Mouse (Mus musculus) B cell, adult (primary cell): Measurements from ENCODE around the gene Pfn3. TPM values are rescaled to one million over a fixed set of nuclear protein-coding genes. Genes with fewer than 3 reads are reported as not detected.

Experiments used
- total RNA-seq: library from RNA; stranded (reverse); gene quantifications from 4 replicates; pipeline ENCODE4 v1.2.4, GENCODE M21; 2023; ENCODE audit not compliant: inconsistent age

Pfn3 gene
- not detected in 4 replicates for total RNA-seq

DNA sequence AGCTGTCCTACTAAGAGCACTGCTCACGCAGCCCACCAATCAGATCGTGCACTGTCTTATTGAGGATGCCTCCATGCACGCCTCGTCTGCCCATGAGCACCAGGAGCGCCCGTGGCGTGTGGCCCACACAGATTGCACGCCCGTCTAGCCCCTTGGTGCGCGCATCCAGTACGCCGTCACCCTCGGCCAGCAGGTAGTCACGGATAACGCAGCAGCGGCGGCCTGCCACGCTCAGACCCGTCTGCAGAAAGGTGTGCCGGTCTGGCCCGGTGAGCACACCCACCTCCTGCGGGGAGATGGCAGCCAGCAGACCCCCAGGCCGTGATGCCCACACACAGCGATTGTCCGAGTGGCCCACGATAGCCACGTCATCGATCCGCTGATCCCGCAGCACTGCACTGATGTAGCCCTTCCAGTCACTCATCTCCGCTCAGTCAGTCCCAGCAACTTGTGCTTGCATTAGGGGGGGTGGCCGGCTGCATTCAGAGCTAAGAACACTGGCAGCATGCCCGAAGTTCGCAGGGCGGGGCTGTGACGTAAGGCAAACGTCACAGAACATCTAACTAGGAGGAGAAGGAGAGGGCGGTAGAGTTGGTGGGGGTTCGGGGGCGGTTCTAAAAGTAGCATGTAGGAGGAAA, at the start of gene Pfn3:
Pfn3 (minus strand) TSS at position 490 of the 638 bp plus-strand sequence.

DNA sequence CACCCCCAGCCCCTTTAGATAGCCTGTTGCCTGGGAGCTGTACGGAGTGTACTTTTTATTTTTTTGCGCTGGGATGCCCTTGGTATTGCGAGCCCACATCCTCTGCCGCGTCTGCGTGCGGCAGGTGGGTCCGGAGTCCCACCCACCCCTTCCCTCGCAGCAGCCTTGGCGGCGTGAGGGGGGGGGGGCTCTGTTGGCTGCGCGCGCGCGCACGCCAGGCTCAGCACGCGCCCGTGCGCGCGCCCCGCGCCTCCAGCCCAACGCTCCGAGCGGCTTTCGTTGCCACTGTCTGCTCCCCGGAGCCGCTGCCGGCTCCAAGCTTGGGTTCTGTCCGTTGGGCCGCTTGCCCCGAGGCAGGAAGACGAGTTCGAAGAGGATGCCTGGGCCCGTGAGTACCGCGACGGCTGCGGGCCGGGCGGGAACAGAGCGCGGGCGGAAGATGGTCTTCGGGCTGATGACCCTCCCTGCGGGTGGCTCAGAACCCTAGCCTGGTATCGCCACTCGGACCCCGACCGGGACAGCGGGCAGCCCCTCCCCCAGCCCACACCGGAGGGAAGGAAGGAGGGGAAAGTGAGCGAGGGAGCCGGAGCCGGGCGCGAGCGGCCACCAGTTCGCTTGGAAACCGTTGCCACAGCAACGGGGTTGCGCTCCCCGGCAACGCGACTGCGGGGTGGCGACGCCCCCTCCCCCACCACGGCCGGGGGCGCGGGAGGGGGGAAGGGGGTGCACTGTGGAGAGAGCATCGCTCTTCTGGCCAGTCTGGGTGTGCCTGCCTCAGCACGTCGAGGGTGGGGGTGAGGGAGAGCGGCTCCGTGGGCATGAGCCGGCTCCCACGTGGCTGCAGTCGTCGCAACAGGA, 49.2 kb upstream of the Pfn3 start, which contains the start of gene Prr7:
Prr7 (plus strand) TSS at position 241 of the 858 bp plus-strand sequence.

DNA sequence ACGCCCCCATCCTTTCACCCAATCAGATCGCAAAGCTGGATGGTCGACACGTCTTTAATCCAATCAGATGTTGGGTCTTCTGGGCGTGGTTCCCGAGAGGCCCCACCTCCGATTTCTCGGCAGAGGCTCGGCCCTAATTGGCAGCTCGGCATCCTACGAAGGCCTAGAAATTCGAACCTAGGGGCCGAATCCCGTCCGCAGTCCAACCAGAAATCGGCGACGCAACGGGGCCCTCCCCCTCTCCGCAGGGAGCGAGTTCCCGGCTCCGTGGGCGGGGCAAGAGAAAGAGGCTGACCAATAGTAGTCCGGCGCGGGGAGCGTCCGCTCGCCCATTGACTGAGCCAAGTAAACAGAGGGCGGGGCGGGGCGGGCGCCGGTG, 29.9 kb upstream of the Pfn3 start, which contains the start of gene Grk6:
Grk6 (plus strand) TSS at position 136 of the 379 bp plus-strand sequence.

DNA sequence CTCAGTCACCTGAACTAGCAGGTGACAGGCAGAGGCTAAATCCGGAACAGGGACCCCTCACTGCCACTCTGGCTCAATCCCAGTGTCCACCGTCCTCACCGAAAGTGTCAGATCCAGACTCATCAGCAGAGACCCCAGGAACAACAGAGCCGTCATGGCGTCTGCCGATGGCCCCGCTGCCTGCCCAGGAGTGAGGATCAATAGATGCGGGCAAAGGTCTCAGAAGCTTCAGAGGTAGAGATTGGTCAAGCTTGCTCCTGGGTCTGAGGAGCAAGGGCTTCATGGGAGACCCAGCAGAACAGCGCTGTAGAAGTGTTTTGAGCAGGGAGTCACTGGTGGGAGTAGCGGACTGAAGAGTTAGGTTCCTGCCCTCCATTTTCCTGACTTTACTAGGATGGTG, 11.6 kb upstream of the Pfn3 start, which contains the start of gene F12:
F12 (minus strand) TSS at position 181 of the 400 bp plus-strand sequence.

GRCm38 (mm10) chr13:55398088-55398487, 16.9 kb downstream of the Pfn3 start, which contains the start of gene Slc34a1:
Gene Slc34a1, plus strand, starts transcription at chr13:55398187.

DNA sequence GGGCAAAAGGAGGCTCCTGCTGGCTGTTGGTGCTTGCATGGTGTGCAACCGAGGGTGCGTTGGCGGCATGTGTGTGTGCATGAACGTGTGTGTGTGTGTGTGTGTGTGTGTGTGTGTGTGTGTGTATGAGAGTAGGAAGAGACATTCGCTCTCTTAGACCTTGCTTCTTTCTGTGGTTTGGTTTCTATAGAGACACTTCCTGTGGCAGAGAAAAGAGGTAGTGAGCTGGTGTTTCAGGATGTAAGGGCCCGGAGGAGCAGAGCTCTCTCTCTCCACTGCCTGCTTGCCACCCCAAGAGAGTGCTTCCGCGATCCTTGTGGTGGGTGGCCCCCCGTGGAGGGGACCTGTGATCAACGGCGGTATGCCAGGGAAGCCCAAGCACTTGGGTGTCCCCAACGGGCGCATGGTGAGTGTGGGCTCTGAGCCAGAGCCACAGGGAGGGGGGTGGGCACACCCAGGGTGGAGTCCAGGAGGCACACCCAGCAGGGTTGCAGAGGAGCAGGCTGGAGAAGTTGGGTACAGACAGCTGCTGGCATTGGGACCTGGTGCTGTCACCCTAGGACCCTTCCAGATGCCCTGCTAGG, 45.4 kb downstream of the Pfn3 start, which contains the start of gene Rgs14:
Rgs14 (plus strand) TSS at position 202 of the 584 bp plus-strand sequence.

Other genes starting within 250 kb of the Pfn3 start
- gene Nsd1, start 205.4 kb downstream of the Pfn3 start, total RNA-seq: 174 to 194 TPM (median 186 TPM) in 4 replicates
- 127 to 142 TPM (median 132 TPM) in 4 replicates for gene Prelid1, start 94.7 kb downstream of the Pfn3 start, total RNA-seq
- gene Rab24, start 93.3 kb downstream of the Pfn3 start, total RNA-seq: 56.0 to 78.1 TPM (median 72.9 TPM) in 4 replicates
- 1.8 to 2.6 TPM (median 2.2 TPM) in 4 replicates for gene Mxd3, start 85.4 kb downstream of the Pfn3 start, total RNA-seq
- 110 to 124 TPM (median 118 TPM) in 4 replicates for gene Lman2, start 52.4 kb downstream of the Pfn3 start, total RNA-seq
- gene Rgs14, start 45.5 kb downstream of the Pfn3 start, total RNA-seq: 67.6 to 76.8 TPM (median 73.8 TPM) in 4 replicates
- 0.15 to 0.63 TPM (median 0.37 TPM) in 4 replicates for gene Slc34a1, start 17.0 kb downstream of the Pfn3 start, total RNA-seq
- gene F12, start 11.6 kb upstream of the Pfn3 start, total RNA-seq: 1.6 to 3.1 TPM (median 1.8 TPM) in 4 replicates
- gene Grk6, start 29.8 kb upstream of the Pfn3 start, total RNA-seq: 461 to 500 TPM (median 466 TPM) in 4 replicates
- gene Prr7, start 49.0 kb upstream of the Pfn3 start, total RNA-seq: 32.8 to 35.9 TPM (median 35.6 TPM) in 4 replicates
- gene Dbn1, start 72.9 kb upstream of the Pfn3 start, total RNA-seq: 0.29 to 0.61 TPM (median 0.48 TPM) in 3 of 4 replicates, not detected in the other
- 23.1 to 32.2 TPM (median 27.2 TPM) in 4 replicates for gene Pdlim7, start 98.4 kb upstream of the Pfn3 start, total RNA-seq
- gene Dok3, start 114.1 kb upstream of the Pfn3 start, total RNA-seq: 312 to 332 TPM (median 327 TPM) in 4 replicates
- gene Ddx41, start 121.4 kb upstream of the Pfn3 start, total RNA-seq: 135 to 156 TPM (median 143 TPM) in 4 replicates
- gene Fam193b, start 155.9 kb upstream of the Pfn3 start, total RNA-seq: 144 to 171 TPM (median 151 TPM) in 4 replicates
- 83.2 to 101 TPM (median 86.8 TPM) in 4 replicates for gene Tmed9, start 158.5 kb upstream of the Pfn3 start, total RNA-seq
- 22.5 to 24.4 TPM (median 23.2 TPM) in 4 replicates for gene B4galt7, start 184.7 kb upstream of the Pfn3 start, total RNA-seq
- 17.3 to 18.7 TPM (median 17.5 TPM) in 4 replicates for gene Caml, start 207.8 kb upstream of the Pfn3 start, total RNA-seq
- 100 to 113 TPM (median 107 TPM) in 4 replicates for gene Ddx46, start 219.8 kb upstream of the Pfn3 start, total RNA-seq